Mouse (Mus musculus) CH12.LX (cell line): ENCODE measurements at regions not wholly inside any gene's neighbourhood (a gene's known extent, or its start where the extent isn't known, plus 50 kb on each side); places are given as distances from the start of the nearest gene placed in this dataset.

Source experiments
- CHD2 ChIP-seq: IDR thresholded peaks from 2 replicates; pipeline ENCODE4 v1.6.1; 2011; ENCODE audit warnings: low read length, improper control_type of control experiment
- CTCF ChIP-seq, 2 experiments: IDR thresholded peaks in 1 of 2; conservative IDR thresholded peaks in 1 of 2; 2 replicates each; pipeline ENCODE4 v1.5.1; 2011 to 2012; ENCODE audit warnings: low read depth in 2 of 2, low read length in 2 of 2, improper control_type of control experiment in 1 of 2, inconsistent platforms in 1 of 2, mild to moderate bottlenecking in 1 of 2, moderate library complexity in 1 of 2
- EP300 ChIP-seq: IDR thresholded peaks from 2 replicates; pipeline ENCODE4 v1.6.1; 2011; ENCODE audit warnings: low read length, improper control_type of control experiment
- HCFC1 ChIP-seq: IDR thresholded peaks from 2 replicates; pipeline ENCODE4 v1.6.1; 2012; ENCODE audit warnings: low read depth, mild to moderate bottlenecking, inconsistent platforms, low read length, improper control_type of control experiment
- MEF2A ChIP-seq: IDR thresholded peaks from 2 replicates; pipeline ENCODE4 v1.6.1; 2014; ENCODE audit warnings: low read depth, mild to moderate bottlenecking, inconsistent platforms, low read length, improper control_type of control experiment, borderline replicate concordance
- NELFE ChIP-seq: IDR thresholded peaks from 2 replicates; pipeline ENCODE4 v1.6.1; 2011; ENCODE audit warnings: low read depth, low read length, improper control_type of control experiment
- NRF1 ChIP-seq: IDR thresholded peaks from 2 replicates; pipeline ENCODE4 v1.6.1; 2014; ENCODE audit warnings: low read depth, mild to moderate bottlenecking, inconsistent platforms, low read length, improper control_type of control experiment, moderate library complexity
- POLR2A ChIP-seq: IDR thresholded peaks from 2 replicates; pipeline ENCODE4 v1.6.1; 2011; ENCODE audit warnings: low read depth, mild to moderate bottlenecking, improper control_type of control experiment, low read length
- SIN3A ChIP-seq: IDR thresholded peaks from 2 replicates; pipeline ENCODE4 v1.6.1; 2012; ENCODE audit warnings: low read length, improper control_type of control experiment, inconsistent platforms
- SMC3 ChIP-seq: IDR thresholded peaks from 2 replicates; pipeline ENCODE4 v1.6.1; 2011; ENCODE audit warnings: low read depth, low read length, improper control_type of control experiment
- TCF12 ChIP-seq: IDR thresholded peaks from 2 replicates; pipeline ENCODE4 v1.6.1; 2014; ENCODE audit warnings: low read depth, mild to moderate bottlenecking, inconsistent platforms, low read length, improper control_type of control experiment
- ZC3H11A ChIP-seq: IDR thresholded peaks from 2 replicates; pipeline ENCODE4 v1.6.1; 2012; ENCODE audit warnings: low read depth, mild to moderate bottlenecking, inconsistent platforms, low read length, improper control_type of control experiment
- ZNF384 ChIP-seq: IDR thresholded peaks from 2 replicates; pipeline ENCODE4 v1.6.1; 2012; ENCODE audit warnings: low read depth, low read length, improper control_type of control experiment, inconsistent platforms

GRCm38 (mm10) chr15:7629826-7630225 is 180.8 kb upstream of the Gdnf start:
- TF ChIP-seq SIN3A, result no peak
- TF ChIP-seq ZNF384, result no peak
- TF ChIP-seq CTCF (conservative IDR thresholded peaks at IDR 0.05 in 1 of 2, IDR thresholded peaks at IDR 0.05 in 1 of 2; ENCODE audit: low read depth in 2 of 2, low read length in 2 of 2), result no peak
- TF ChIP-seq EP300, result no peak
- no peak for TF ChIP-seq POLR2A
- TF ChIP-seq SMC3, result no peak
- no peak for TF ChIP-seq TCF12
- no peak for TF ChIP-seq HCFC1
- TF ChIP-seq CHD2, result no peak
- no peak for TF ChIP-seq NELFE
- TF ChIP-seq NRF1, result no peak
- no peak for TF ChIP-seq ZC3H11A
- no peak for TF ChIP-seq MEF2A
